Mouse (Mus musculus) liver, postnatal 0 days (tissue): ENCODE data around the gene Inca1. TPM values are rescaled to one million over a fixed set of nuclear protein-coding genes. Genes with fewer than 3 reads are reported as not detected.

Source experiments
- ATAC-seq: fragments of 200-750 bp; cut with Nextera tagmentation; 2 replicates; pipeline ENCODE4 v1.8.0; 2017; ENCODE audit warnings: mild to moderate bottlenecking, moderate library complexity
- DNase-seq: peaks from one replicate; pipeline ENCODE4 v3.0.0-alpha.2; 2016
- H3K27ac ChIP-seq: fragments of 300-500 bp; sonication (generic); 2 replicates; pipeline ENCODE4 v1.5.1; 2014; ENCODE audit warnings: antibody characterized with exemption, moderate library complexity, mild to moderate bottlenecking, low read depth
- H3K27me3 ChIP-seq: fragments of 300-500 bp; sonication (generic); 2 replicates; pipeline ENCODE4 v1.6.1; 2014; ENCODE audit warnings: low read length, control low read depth, mixed read lengths; ENCODE audit not compliant: insufficient read depth
- H3K36me3 ChIP-seq: fragments of 300-500 bp; sonication (generic); replicated peaks from 2 replicates; pipeline ENCODE4 v1.6.1; 2014; ENCODE audit warnings: mild to moderate bottlenecking, control low read depth, low read length, moderate library complexity, mixed read lengths; ENCODE audit not compliant: insufficient read depth
- H3K4me1 ChIP-seq: fragments of 300-500 bp; sonication (generic); 2 replicates; pipeline ENCODE4 v1.6.1; 2014; ENCODE audit warnings: antibody characterized with exemption, mild to moderate bottlenecking, control low read depth; ENCODE audit not compliant: insufficient read depth
- H3K4me2 ChIP-seq: fragments of 300-500 bp; sonication (generic); 2 replicates; pipeline ENCODE4 v1.6.1; 2014; ENCODE audit warnings: low read depth, mild to moderate bottlenecking, low read length, moderate library complexity, mixed read lengths
- H3K4me3 ChIP-seq: fragments of 300-500 bp; sonication (generic); 2 replicates; pipeline ENCODE4 v1.5.1; 2014; ENCODE audit warnings: low read depth, low read length
- H3K9ac ChIP-seq: fragments of 300-500 bp; sonication (generic); replicated peaks from 2 replicates; pipeline ENCODE4 v1.6.1; 2014; ENCODE audit warnings: mild to moderate bottlenecking, moderate library complexity
- H3K9me3 ChIP-seq: fragments of 300-500 bp; sonication (generic); 2 replicates; pipeline ENCODE4 v1.6.1; 2016; ENCODE audit warnings: mild to moderate bottlenecking, control low read depth, low read length, mixed read lengths
- CTCF ChIP-seq: sonication (generic); IDR thresholded peaks from 2 replicates; pipeline ENCODE4 v1.5.1; 2016; ENCODE audit warnings: antibody characterized with exemption, low read depth
- EP300 ChIP-seq: IDR thresholded peaks from 2 replicates; pipeline ENCODE4 v1.6.1; 2016; ENCODE audit warnings: antibody characterized with exemption, low read depth, mild to moderate bottlenecking
- WGBS: fragments of 180-500 bp; shearing (Covaris S2); extraction: QIAGEN DNeasy Blood & Tissue Kit; methylation state at CpG from one replicate; pipeline ENCODE4 v1.1.7; 2014; ENCODE audit not compliant: insufficient replicate concordance; 5-methylcytosine and 5-hydroxymethylcytosine counted together
- microRNA-seq: library from miRNA; unstranded; fragments of <30 nt; microRNA quantifications from one replicate; pipeline ENCODE4, GENCODE M21; 2016
- polyA plus RNA-seq: library from polyadenylated mRNA; unstranded; fragments of >200 nt; fragmentation: Nextera tagmentation; extraction: Ambion mirVana; gene quantifications from 2 replicates; pipeline ENCODE4 v1.2.1, GENCODE M21; 2015

The Inca1 gene
- polyA plus RNA-seq, 1 experiment from 2014 or later, result 8.3 TPM

- Histone ChIP-seq H3K27me3 (no peaks in the 10 kb centered on the region), H3K36me3 (peaks cover 35% of the 10 kb centered on the region), H3K4me3 (peak overlapping the region; percentile 74), H3K27ac (peak overlapping the region; percentile 93), H3K4me1 (peaks cover 38% of the 10 kb centered on the region), H3K4me2 (peak overlapping the region; percentile 96), H3K9ac (peak overlapping the region; percentile 86), H3K9me3 (no peaks in the 10 kb centered on the region)
- WGBS, result 81% methylated on average over 12 of the region's 12 CpGs
- TF ChIP-seq CTCF (no peak), EP300 (no peak)
- ATAC-seq, result no peak
- no peak for DNase-seq
Measured at GRCm38 (mm10) chr11:70645461-70646258, 54.3 kb downstream of the Inca1 start.

- no peak overlapping the region for H3K9ac ChIP-seq
- no peak overlapping the region for H3K27ac ChIP-seq
- ATAC-seq (no peak), DNase-seq (no peak)
- H3K4me1 ChIP-seq, result peaks cover 34% of the 10 kb centered on the region
- H3K36me3 ChIP-seq, result peaks cover 24% of the 10 kb centered on the region
- H3K4me3 ChIP-seq, result no peak overlapping the region
- no peaks in the 10 kb centered on the region for H3K9me3 ChIP-seq
- TF ChIP-seq CTCF (no peak), EP300 (no peak)
- whole genome bisulfite sequencing, result 89% methylated on average over 8 of the region's 8 CpGs
- no peaks in the 10 kb centered on the region for H3K27me3 ChIP-seq
- no peak overlapping the region for H3K4me2 ChIP-seq
Measured at GRCm38 (mm10) chr11:70644564-70645103, 55.3 kb downstream of the Inca1 start.

GRCm38 (mm10) chr11:70643051-70643450 lies 56.9 kb downstream of the Inca1 start:
- TF ChIP-seq EP300, result no peak
- no peak for TF ChIP-seq CTCF
- DNase-seq, result no peak
- H3K4me3 ChIP-seq, result no peak overlapping the region
- WGBS, result 86% methylated on average over 6 of the region's 6 CpGs
- no peak for ATAC-seq
- no peak overlapping the region for H3K27ac ChIP-seq
- H3K36me3 ChIP-seq, result peaks cover 17% of the 10 kb centered on the region
- peaks cover 35% of the 10 kb centered on the region for H3K4me1 ChIP-seq
- no peak overlapping the region for H3K4me2 ChIP-seq
- H3K27me3 ChIP-seq, result no peaks in the 10 kb centered on the region
- H3K9me3 ChIP-seq, result no peaks in the 10 kb centered on the region
- no peak overlapping the region for H3K9ac ChIP-seq

- H3K27me3 ChIP-seq, result no peaks in the 10 kb centered on the region
- DNase-seq (no peak), ATAC-seq (no peak)
- 68% methylated on average over 7 of the region's 7 CpGs for WGBS
- H3K36me3 ChIP-seq, result peaks cover 17% of the 10 kb centered on the region
- no peak overlapping the region for H3K9ac ChIP-seq
- no peak overlapping the region for H3K4me3 ChIP-seq
- no peaks in the 10 kb centered on the region for H3K9me3 ChIP-seq
- peaks cover 32% of the 10 kb centered on the region for H3K4me1 ChIP-seq
- TF ChIP-seq CTCF (no peak), EP300 (no peak)
- no peak overlapping the region for H3K27ac ChIP-seq
- H3K4me2 ChIP-seq, result no peak overlapping the region
Measured at GRCm38 (mm10) chr11:70641241-70641640, 58.7 kb downstream of the Inca1 start.

GRCm38 (mm10) chr11:70639976-70640375 lies 60.0 kb downstream of the Inca1 start:
- Histone ChIP-seq H3K27me3 (no peaks in the 10 kb centered on the region), H3K36me3 (peaks cover 12% of the 10 kb centered on the region), H3K9me3 (no peaks in the 10 kb centered on the region), H3K4me3 (no peak overlapping the region), H3K4me2 (no peak overlapping the region; the same call in 1 of the 2 replicates), H3K27ac (no peak overlapping the region), H3K4me1 (peaks cover 23% of the 10 kb centered on the region), H3K9ac (no peak overlapping the region)
- no peak for ATAC-seq
- no peak for TF ChIP-seq CTCF
- no peak for TF ChIP-seq EP300
- DNase-seq, result no peak
- WGBS, result 74% methylated on average over 8 of the region's 8 CpGs

- H3K27me3 ChIP-seq, result no peaks in the 10 kb centered on the region
- DNase-seq, result no peak
- WGBS, result 8% methylated on average over 5 of the region's 5 CpGs
Measured at GRCm38 (mm10) chr11:70638714-70639278, 61.2 kb downstream of the Inca1 start, which contains the start of gene Gp1ba. TSS of gene Gp1ba (plus strand) at chr11:70639122.

More at GRCm38 (mm10) chr11:70638714-70639278, 61.2 kb downstream of the Inca1 start, which contains the start of gene Gp1ba:
- Histone ChIP-seq H3K9ac (peak within 1 kb of the TSS; percentile 8), H3K9me3 (no peaks in the 10 kb centered on the region), H3K36me3 (peaks cover 3% of the 10 kb centered on the region; the same call in 1 of the 2 replicates), H3K4me1 (peaks cover 23% of the 10 kb centered on the region), H3K4me2 (peak within 1 kb of the TSS; percentile 55), H3K4me3 (no peak within 1 kb of the TSS), H3K27ac (peak within 1 kb of the TSS; percentile 80)
- TF ChIP-seq EP300, result peak; percentile 76
- TF ChIP-seq CTCF, result no peak
- peak; percentile 76 for ATAC-seq

Small RNAs within 50 kb of the gene (microRNA-seq; reads per million reads assigned to microRNA genes)
- gene Mir6925, result not detected

Other genes starting within 250 kb of the Inca1 start
- 14.3 and 15.1 TPM in 2 replicates for gene Med11, start 248.2 kb downstream of the Inca1 start, polyA plus RNA-seq
- 0.59 and 0.70 TPM in 2 replicates for gene Zmynd15, start 240.7 kb downstream of the Inca1 start, polyA plus RNA-seq
- gene Cxcl16, start 240.2 kb downstream of the Inca1 start, polyA plus RNA-seq, result 9.2 and 9.4 TPM in 2 replicates
- gene Tm4sf5, start 194.9 kb downstream of the Inca1 start, polyA plus RNA-seq, result 1.7 and 2.8 TPM in 2 replicates
- 1.0 and 1.4 TPM in 2 replicates for gene Vmo1, start 185.5 kb downstream of the Inca1 start, polyA plus RNA-seq
- gene Gltpd2, start 181.0 kb downstream of the Inca1 start, polyA plus RNA-seq, result 28.0 and 30.8 TPM in 2 replicates
- 317 and 325 TPM in 2 replicates for gene Psmb6, start 174.8 kb downstream of the Inca1 start, polyA plus RNA-seq
- not detected in 2 replicates for gene Gm40193, start 167.2 kb downstream of the Inca1 start, polyA plus RNA-seq
- 1.6 and 1.8 TPM in 2 replicates for gene Pld2, start 160.1 kb downstream of the Inca1 start, polyA plus RNA-seq
- gene Mink1, start 137.3 kb downstream of the Inca1 start, polyA plus RNA-seq, result 3.7 and 3.9 TPM in 2 replicates
- not detected in 2 replicates for gene 4930544D05Rik, start 84.3 kb downstream of the Inca1 start, polyA plus RNA-seq
- 0.19 TPM in 1 of 2 replicates, not detected in the other for gene Chrne, start 80.9 kb downstream of the Inca1 start, polyA plus RNA-seq
- 3.5 and 4.1 TPM in 2 replicates for gene Gp1ba, start 61.0 kb downstream of the Inca1 start, polyA plus RNA-seq
- gene Rnf167, start 52.9 kb downstream of the Inca1 start, polyA plus RNA-seq, result 54.8 and 55.3 TPM in 2 replicates
- gene Slc25a11, start 52.7 kb downstream of the Inca1 start, polyA plus RNA-seq, result 140 and 143 TPM in 2 replicates
- gene Pfn1, start 45.5 kb downstream of the Inca1 start, polyA plus RNA-seq, result 918 and 940 TPM in 2 replicates
- gene Eno3, start 43.0 kb downstream of the Inca1 start, polyA plus RNA-seq, result 4.0 and 21.3 TPM in 2 replicates
- gene Spag7, start 30.7 kb downstream of the Inca1 start, polyA plus RNA-seq, result 36.6 and 42.1 TPM in 2 replicates
- gene Camta2, start 12.1 kb downstream of the Inca1 start, polyA plus RNA-seq, result 2.8 and 3.4 TPM in 2 replicates
- 1.8 and 2.2 TPM in 2 replicates for gene Kif1c, start 393 bp upstream of the Inca1 start, polyA plus RNA-seq
- gene Zfp3, start 64.1 kb upstream of the Inca1 start, polyA plus RNA-seq, result 1.9 and 2.0 TPM in 2 replicates
- 2.6 and 3.0 TPM in 2 replicates for gene Scimp, start 112.4 kb upstream of the Inca1 start, polyA plus RNA-seq
- gene Rabep1, start 144.6 kb upstream of the Inca1 start, polyA plus RNA-seq, result 18.3 and 18.5 TPM in 2 replicates